Mouse (Mus musculus): ENCODE measurements around the gene Ndufs2.
A peak's percentile ranks its signal among the peaks of the same experiment; 100 is the strongest.

Gene Ndufs2

GRCm38 (mm10) chr1:171250680-171251593 is at the start of gene Ndufs2:
Gene Ndufs2, minus strand, starts transcription at chr1:171251388.
- peak in 1 of 2 experiments; percentile 18 for DNase-seq

GRCm38 (mm10) chr1:171298226-171298625 is 47.0 kb upstream of the Ndufs2 start:
- DNase-seq, result no peak

GRCm38 (mm10) chr1:171295063-171295402 is 43.8 kb upstream of the Ndufs2 start:
- DNase-seq, result no peak

- peak; percentile 89 to 90 for DNase-seq
Measured at GRCm38 (mm10) chr1:171294298-171295062, 43.3 kb upstream of the Ndufs2 start, which contains the start of gene Ufc1. Gene Ufc1, minus strand, starts transcription at chr1:171295024.

- DNase-seq, result no peak
Measured at GRCm38 (mm10) chr1:171293906-171294297, 42.7 kb upstream of the Ndufs2 start.

GRCm38 (mm10) chr1:171293351-171293750 is 42.2 kb upstream of the Ndufs2 start:
- DNase-seq, result no peak

- no peak for DNase-seq
Measured at GRCm38 (mm10) chr1:171288328-171288727, 37.1 kb upstream of the Ndufs2 start.

GRCm38 (mm10) chr1:171287136-171288081 is 36.2 kb upstream of the Ndufs2 start, which contains the start of gene Usp21:
Gene Usp21, minus strand, starts transcription at chr1:171287991.
- DNase-seq, result peak; percentile 96

- peak in 1 of 2 experiments; percentile 24 for DNase-seq
Measured at GRCm38 (mm10) chr1:171286517-171286916, 35.3 kb upstream of the Ndufs2 start.

GRCm38 (mm10) chr1:171285096-171285892 is 34.1 kb upstream of the Ndufs2 start:
- DNase-seq, result no peak

- DNase-seq, result peak; percentile 6 to 24
Measured at GRCm38 (mm10) chr1:171284491-171284890, 33.3 kb upstream of the Ndufs2 start.

GRCm38 (mm10) chr1:171283188-171284160 is 32.3 kb upstream of the Ndufs2 start:
- peak in 1 of 2 experiments; percentile 19 for DNase-seq

- DNase-seq, result no peak
Measured at GRCm38 (mm10) chr1:171282086-171282805, 31.1 kb upstream of the Ndufs2 start.

- DNase-seq, result peak; percentile 84 to 90
Measured at GRCm38 (mm10) chr1:171281528-171281923, 30.3 kb upstream of the Ndufs2 start.

GRCm38 (mm10) chr1:171280916-171281527 is 29.8 kb upstream of the Ndufs2 start, which contains the start of gene Ppox:
Gene Ppox, minus strand, starts transcription at chr1:171281186.
- peak; percentile 92 to 94 for DNase-seq

GRCm38 (mm10) chr1:171280250-171280915 is 29.2 kb upstream of the Ndufs2 start:
- DNase-seq, result peak in 1 of 2 experiments; percentile 18

- DNase-seq, result no peak
Measured at GRCm38 (mm10) chr1:171279721-171280120, 28.5 kb upstream of the Ndufs2 start.

GRCm38 (mm10) chr1:171279012-171279705 is 28.0 kb upstream of the Ndufs2 start:
- no peak for DNase-seq

Measured in lung, postnatal 4 days (tissue).